Mouse (Mus musculus) leukemia stem cell, adult 10-12 weeks (primary cell): ENCODE data around the gene Mup12. TPM values are rescaled to one million over a fixed set of nuclear protein-coding genes. Genes with fewer than 3 reads are reported as not detected.

Source experiments
- polyA plus RNA-seq: library from polyadenylated mRNA; stranded (reverse); fragments of >175 nt; gene quantifications from 2 replicates; pipeline ENCODE4 v1.2.3, GENCODE M21; 2012; ENCODE audit warnings: low replicate concordance

Gene Mup12
- polyA plus RNA-seq = not detected in 2 replicates

GRCm38 (mm10) chr4:60741226-60741625, at the start of gene Mup12:
Gene Mup12, minus strand, starts transcription at chr4:60741326.

Other genes starting within 250 kb of the Mup12 start
- not detected in 2 replicates for gene Mup1, start 239.4 kb downstream of the Mup12 start, polyA plus RNA-seq
- not detected in 2 replicates for gene Mup10, start 159.1 kb downstream of the Mup12 start, polyA plus RNA-seq
- gene Mup11, start 78.9 kb downstream of the Mup12 start, polyA plus RNA-seq = not detected in 2 replicates
- not detected in 2 replicates for gene Mup22, start 80.1 kb upstream of the Mup12 start, polyA plus RNA-seq